Mouse (Mus musculus): ENCODE data around the gene Fcmr.

Gene Fcmr

DNA sequence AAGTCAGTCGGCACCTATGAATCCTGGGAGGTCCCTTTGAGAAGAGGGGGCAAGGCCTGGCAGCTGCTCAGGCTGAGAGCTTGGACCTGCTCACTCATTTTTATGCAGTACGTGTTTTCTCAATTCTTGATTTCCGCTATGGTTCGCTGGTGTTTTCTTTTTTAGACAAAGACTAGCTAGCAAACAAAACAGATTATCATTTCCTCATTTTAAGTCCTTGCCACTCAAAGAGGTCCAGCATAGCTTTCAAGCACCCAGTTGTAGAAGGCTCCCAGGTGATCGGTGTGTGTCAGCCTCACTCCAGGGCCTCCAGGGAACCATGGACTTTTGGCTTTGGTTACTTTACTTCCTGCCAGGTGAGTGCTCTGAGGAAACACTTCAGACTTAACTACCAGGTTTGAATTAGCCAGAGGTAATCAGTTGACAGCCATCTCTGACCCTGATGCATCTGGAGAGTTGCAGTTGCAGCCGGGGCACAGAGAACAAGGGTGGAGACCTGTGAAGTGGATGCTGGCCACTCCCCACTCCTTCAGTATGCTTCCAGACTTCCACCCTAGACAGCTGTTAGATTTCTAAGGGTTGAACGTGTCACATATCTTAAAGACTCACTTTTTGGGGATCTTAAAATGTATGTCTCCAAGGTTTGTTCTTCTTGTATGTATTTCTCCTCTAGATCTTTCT, at the start of gene Fcmr:
Gene Fcmr (plus strand): TSS at position 129 of the 681 bp plus-strand sequence.
- DNase-seq (ENCODE audit: low read depth in 2 of 2, low spot score in 2 of 2) = no peak

GRCm38 (mm10) chr1:130819737-130820136, 45.7 kb upstream of the Fcmr start:
- DNase-seq (ENCODE audit: low read depth in 2 of 2, low spot score in 2 of 2) = no peak

DNA sequence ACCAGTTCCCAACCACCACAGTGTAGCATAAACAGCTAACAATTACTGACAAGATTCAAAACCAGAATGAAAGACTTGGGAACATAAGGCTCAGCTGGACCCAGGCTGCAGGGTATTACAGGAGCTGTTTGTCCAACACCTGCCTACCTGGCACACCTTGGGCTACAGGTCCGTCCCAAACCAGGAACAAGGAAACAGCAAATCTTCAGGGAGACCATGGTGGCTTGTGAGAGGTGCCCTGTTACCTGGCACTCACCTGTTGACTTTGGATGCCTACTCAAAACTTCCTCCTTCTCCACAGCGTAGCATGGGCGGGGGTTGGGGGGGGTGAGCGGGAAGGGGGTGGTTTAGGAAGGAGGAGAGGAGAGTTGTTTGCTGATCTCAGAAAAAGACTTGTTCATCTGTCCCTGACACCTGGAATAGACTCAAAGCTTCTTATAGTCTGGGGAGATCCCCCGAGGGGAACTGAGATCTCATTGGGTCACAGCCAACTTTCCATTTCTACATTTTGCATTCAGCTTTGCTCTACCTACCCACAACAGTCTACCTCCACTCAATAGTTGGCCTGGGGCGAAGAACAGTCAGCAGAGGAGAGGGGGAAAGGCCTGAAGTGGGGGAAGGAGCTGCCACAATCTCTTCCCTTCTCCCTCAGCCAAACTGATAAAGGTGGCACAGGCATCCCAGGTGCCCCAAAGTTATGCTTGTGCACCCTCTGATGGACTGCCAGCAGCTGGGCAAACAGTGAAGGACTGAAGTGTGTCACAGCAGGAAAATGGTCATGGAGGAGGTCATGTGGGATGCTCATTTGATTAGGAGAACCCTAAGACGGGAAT, 44.9 kb upstream of the Fcmr start:
- DNase-seq (ENCODE audit: low read depth in 2 of 2, low spot score in 2 of 2) = no peak

DNA sequence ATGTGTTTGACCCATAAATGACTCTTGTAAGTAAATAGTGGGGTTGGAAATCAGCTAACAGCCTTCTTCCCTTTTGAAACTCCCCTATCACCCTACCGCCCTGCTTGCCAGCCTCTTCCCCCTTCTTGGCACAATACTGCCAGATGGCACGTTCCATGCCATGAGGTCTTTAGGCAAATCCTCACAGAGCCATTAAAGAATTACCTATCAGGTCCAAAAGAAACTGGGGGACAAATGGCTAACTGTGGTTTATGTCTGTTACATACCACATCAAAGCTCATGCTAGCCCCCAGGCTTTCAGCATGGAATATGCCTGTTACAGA, 44.4 kb upstream of the Fcmr start:
- no peak for DNase-seq (ENCODE audit: low read depth in 2 of 2, low spot score in 2 of 2)

DNA sequence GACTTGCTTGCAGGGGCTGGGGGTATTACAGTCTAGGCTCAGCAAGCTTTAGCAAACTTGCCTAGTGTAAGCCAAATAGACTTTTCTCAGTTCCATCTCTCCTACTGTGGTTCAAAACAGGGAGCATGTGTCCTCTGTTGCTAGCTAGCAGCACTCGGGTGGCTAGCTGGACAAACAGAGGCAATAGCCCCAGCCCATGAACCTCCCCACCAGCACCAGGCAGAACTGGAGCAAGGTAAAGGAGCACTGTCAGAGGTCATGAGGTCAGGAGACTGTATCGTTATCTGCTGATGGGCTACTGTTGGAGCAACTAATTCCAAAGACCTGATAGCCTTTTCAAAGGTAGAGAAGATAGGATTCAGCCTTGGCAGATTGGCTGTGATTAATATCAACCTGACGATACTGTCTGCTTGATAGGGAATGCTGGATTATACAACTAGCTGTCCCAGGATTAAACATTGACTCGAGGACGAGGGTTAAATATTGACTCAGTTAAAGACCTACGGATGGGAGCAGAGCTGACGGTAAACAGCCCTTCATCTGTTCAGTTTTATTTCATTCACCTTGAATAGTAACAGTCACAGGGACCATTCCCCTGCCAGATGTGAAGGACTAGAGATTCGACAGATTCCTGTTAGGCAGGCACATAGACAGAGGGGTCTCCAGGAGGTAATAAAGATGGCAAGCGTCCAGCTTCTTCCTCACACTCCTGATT, 43.4 kb upstream of the Fcmr start:
- DNase-seq (ENCODE audit: low read depth in 2 of 2, low spot score in 2 of 2) = no peak

DNA sequence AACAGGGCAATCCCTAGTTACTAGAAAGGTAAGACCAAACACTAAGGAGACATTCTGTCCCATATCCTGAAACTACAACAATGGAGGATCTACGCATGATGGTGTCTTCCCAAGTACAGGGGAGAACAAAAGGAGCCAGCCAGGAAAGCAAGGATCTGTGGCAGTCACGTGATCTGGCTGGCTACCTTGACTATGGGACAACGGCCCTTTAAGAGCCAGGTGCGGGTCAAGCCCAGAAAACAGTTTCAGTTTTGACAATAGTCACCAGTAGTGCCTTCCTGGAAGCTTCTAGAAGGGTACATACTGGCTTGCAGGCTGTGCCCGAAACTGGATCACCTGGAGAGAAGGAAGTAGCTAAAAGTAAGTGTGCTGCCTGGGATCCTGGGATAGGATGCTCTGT, 39.0 kb upstream of the Fcmr start, which contains the start of gene Pigr:
Gene Pigr (plus strand): TSS at position 237 of the 400 bp plus-strand sequence.
- no peak for DNase-seq (ENCODE audit: low read depth in 2 of 2, low spot score in 2 of 2)

DNA sequence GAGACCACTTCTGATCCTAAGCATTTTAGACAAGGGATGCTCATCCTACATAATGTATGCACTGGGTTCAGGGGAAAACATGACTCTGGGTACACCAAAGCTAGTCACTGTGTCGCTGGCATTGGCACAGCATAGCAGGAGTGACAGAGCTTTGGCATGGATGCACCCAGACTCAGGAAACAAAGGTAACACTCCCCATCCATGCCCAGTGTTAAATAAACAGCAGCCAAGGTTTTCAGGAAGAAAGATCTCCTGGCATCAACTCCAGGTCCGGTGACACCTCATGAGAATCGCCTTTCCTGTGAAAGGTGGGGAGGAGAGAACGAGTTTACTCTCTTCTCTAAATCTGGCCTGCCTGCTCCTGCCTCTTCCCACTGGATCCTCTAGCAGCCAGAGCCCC, 36.8 kb upstream of the Fcmr start:
- no peak for DNase-seq (ENCODE audit: low read depth in 2 of 2, low spot score in 2 of 2)

DNA sequence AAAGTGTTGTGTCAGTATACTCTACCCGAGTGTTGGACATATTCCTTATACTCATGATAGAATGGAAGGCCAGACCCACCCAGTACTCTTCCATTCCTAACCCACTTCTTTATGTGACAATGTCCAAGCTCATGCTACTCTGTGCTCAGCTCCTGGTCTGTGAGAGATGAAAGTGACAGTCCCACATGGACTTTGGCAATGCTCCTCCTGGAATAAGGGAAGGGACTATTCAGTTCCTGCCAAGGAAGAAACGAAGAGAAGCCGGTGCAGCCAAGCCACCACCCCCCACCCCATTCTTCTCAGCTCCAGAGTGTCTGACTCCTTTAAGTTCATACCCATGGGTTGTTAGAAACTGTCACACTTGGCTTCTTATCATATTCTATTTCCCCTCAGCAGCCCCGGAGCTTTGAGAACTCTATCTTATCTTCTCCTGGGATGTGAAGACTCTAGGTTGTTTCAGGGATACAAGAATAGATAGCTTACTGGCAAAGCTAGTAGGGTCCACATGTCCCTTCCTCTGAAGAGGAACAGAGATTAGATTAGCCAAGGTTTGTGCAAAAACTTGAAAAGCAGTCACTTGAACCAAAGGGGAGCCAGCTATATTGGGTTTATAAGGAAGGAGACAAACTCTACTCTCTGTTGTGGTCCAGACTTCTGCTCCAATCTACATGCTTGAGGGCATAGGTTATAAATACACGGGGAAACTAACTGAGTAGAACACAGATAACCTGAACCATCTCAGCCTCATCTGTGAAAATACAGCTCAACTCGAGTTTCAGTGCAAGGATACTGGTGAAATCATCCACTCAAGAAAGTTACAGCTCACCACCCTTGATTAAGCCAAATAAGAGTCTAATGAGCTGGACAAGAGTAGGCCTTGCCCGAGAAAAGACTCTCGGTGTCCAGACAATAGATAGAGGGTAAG, 35.3 kb upstream of the Fcmr start:
- no peak for DNase-seq (ENCODE audit: low read depth in 2 of 2, low spot score in 2 of 2)

- DNase-seq (ENCODE audit: low read depth in 2 of 2, low spot score in 2 of 2) = no peak
These were observed 33.0 kb upstream of the Fcmr start for GRCm38 (mm10) chr1:130832230-130833149.

DNA sequence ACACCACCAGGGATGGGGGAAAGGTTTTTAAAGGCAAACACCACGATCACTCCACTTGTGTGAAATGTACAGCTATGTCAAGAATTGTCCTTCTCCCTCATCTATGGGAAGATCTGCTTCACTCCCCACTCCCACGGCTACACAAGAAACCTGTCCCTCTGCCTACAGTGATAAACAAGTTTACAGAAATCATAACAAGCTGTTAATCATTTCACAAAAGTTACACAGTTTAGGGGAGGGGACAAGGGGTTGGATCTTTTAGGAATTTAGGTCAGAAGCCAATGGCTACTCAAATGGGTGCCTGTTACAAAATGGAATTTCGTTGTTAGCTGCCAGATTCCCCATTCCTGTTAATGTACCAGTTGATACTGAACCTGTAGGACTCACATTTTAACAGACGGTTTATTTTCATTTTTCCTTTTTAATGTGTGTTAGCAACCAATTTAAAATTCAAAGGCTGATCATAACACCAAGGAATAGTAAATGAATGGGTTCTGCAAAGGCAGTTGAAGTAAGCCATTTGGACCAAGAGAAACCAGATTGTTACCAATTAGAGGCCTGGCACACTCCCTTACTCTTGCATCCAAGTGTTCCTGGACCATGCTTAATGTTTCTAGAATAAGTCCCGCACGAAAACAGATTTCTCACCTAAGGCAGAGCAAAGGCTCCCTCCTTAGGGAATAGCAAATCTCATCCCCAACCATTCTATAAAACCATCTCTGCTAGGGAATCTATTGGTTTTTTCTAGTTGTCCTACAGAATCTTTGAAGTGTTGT, 30.1 kb upstream of the Fcmr start:
- no peak for DNase-seq (ENCODE audit: low read depth in 2 of 2, low spot score in 2 of 2)

- peak; percentile 10 to 41 for DNase-seq (ENCODE audit: low read depth in 2 of 2, low spot score in 2 of 2)
These were observed 27.2 kb upstream of the Fcmr start for GRCm38 (mm10) chr1:130838288-130838687.

- DNase-seq (ENCODE audit: low read depth in 2 of 2, low spot score in 2 of 2) = no peak
These were observed 24.7 kb upstream of the Fcmr start for GRCm38 (mm10) chr1:130840599-130841379.

GRCm38 (mm10) chr1:130841621-130842020, 23.8 kb upstream of the Fcmr start:
- DNase-seq (ENCODE audit: low read depth in 2 of 2, low spot score in 2 of 2) = no peak

GRCm38 (mm10) chr1:130844516-130844915, 21.0 kb upstream of the Fcmr start:
- DNase-seq (ENCODE audit: low read depth in 2 of 2, low spot score in 2 of 2) = no peak

GRCm38 (mm10) chr1:130849530-130850214, 15.8 kb upstream of the Fcmr start:
- DNase-seq (ENCODE audit: low read depth in 2 of 2, low spot score in 2 of 2) = no peak

- no peak for DNase-seq (ENCODE audit: low read depth in 2 of 2, low spot score in 2 of 2)
These were observed 15.1 kb upstream of the Fcmr start for GRCm38 (mm10) chr1:130850405-130850804.

DNA sequence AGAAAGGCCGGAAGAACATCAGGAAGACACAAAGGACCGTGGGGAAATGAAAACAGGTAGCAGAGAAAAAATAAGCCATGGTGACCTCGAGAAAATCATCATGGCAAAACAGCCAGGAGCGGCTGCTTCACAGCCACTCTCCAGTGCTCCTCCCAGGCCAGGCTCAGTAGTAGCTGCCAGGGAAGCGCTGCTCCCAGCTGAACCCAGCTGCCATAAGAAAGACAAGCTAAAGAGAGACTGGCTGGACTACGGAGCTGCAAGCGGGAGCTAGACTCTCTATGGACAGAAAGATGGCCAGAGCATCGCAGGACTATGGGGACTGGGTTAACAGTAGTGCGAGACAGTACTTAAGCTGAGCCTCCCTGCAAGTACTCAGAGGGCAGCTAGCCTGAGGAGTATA, 10.7 kb upstream of the Fcmr start:
- DNase-seq (ENCODE audit: low read depth in 2 of 2, low spot score in 2 of 2) = no peak

DNA sequence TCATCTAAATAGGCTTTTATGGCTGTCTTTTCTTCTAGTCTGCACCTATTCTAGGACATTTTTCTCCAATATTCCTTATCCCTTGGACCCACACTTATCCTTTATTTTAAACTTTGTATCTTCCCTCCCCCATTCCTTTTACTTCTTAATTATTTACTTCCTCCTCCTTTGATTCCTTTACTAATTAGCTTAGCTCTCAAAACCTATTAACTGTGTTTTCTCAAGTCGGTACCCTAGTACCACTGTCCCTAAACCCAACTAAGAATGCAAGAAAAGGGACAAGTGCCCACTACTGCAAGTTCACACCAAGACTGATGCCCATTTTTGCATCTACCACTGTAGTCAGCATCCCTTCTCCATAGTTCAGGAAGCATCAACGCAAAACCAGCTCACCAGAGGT, 9.7 kb upstream of the Fcmr start:
- DNase-seq (ENCODE audit: low read depth in 2 of 2, low spot score in 2 of 2) = no peak

Measured in CD8-positive naive resting alpha-beta T cell, adult 2 months (primary cell).